Mouse (Mus musculus) forebrain, embryonic 14.5 days (tissue): ENCODE measurements around the gene 6430550D23Rik. TPM values are rescaled to one million over a fixed set of nuclear protein-coding genes. Genes with fewer than 3 reads are reported as not detected.
"Not testable (repeated sequence)": the region's sequence is repeated elsewhere in the genome, so short reads cannot be mapped to it uniquely, and the experiment has no call there.

Source experiments
- ATAC-seq: fragments of 200-750 bp; cut with Nextera tagmentation; 2 replicates; pipeline ENCODE4 v1.8.0; 2017; ENCODE audit warnings: mild to moderate bottlenecking, moderate library complexity
- DNase-seq: peaks from one replicate; pipeline ENCODE4 v3.0.0-alpha.2; 2015; ENCODE audit warnings: low spot score
- H3K27ac ChIP-seq: fragments of 300-500 bp; sonication (generic); 2 replicates; pipeline ENCODE4 v1.5.1; 2014; ENCODE audit warnings: low read depth, mild to moderate bottlenecking, control low read depth, low read length, moderate library complexity
- H3K27me3 ChIP-seq: fragments of 300-500 bp; sonication (generic); replicated peaks from 2 replicates; pipeline ENCODE4 v1.6.1; 2014; ENCODE audit warnings: low read length, control low read depth, mixed read lengths; ENCODE audit not compliant: control insufficient read depth, insufficient read depth
- H3K36me3 ChIP-seq: fragments of 300-500 bp; sonication (generic); 2 replicates; pipeline ENCODE4 v1.6.1; 2014; ENCODE audit warnings: low read length, control low read depth; ENCODE audit not compliant: control insufficient read depth, insufficient read depth
- H3K4me1 ChIP-seq: fragments of 300-500 bp; sonication (generic); 2 replicates; pipeline ENCODE4 v1.6.1; 2014; ENCODE audit warnings: antibody characterized with exemption, low read length, control low read depth; ENCODE audit not compliant: control insufficient read depth, insufficient read depth
- H3K4me2 ChIP-seq: fragments of 300-500 bp; sonication (generic); 2 replicates; pipeline ENCODE4 v1.6.1; 2014; ENCODE audit warnings: mild to moderate bottlenecking, control low read depth, low read length
- H3K4me3 ChIP-seq: fragments of 300-500 bp; sonication (generic); 2 replicates; pipeline ENCODE4 v1.5.1; 2014; ENCODE audit warnings: low read depth, low read length, control low read depth
- H3K9ac ChIP-seq: fragments of 300-500 bp; sonication (generic); 2 replicates; pipeline ENCODE4 v1.6.1; 2014; ENCODE audit warnings: mild to moderate bottlenecking, low read length, control low read depth, moderate library complexity
- H3K9me3 ChIP-seq: fragments of 300-500 bp; sonication (generic); replicated peaks from 2 replicates; pipeline ENCODE4 v1.6.1; 2016; ENCODE audit warnings: low read length, control low read depth, mixed read lengths; ENCODE audit not compliant: control insufficient read depth
- whole genome bisulfite sequencing: fragments of 180-500 bp; shearing (Covaris S2); extraction: QIAGEN DNeasy Blood & Tissue Kit; methylation state at CpG from one replicate; pipeline ENCODE4 v1.1.7; 2014; 5-methylcytosine and 5-hydroxymethylcytosine counted together
- polyA plus RNA-seq: library from polyadenylated mRNA; unstranded; fragments of >200 nt; fragmentation: Nextera tagmentation; extraction: Ambion mirVana; gene quantifications from 2 replicates; pipeline ENCODE4 v1.2.1, GENCODE M21; 2014

The 6430550D23Rik gene
- polyA plus RNA-seq, 1 experiment from 2014 or later, result 0.63 TPM

- no peaks in the 10 kb centered on the region for H3K9me3 ChIP-seq
Observed at GRCm38 (mm10) chr2:155929531-155930442, 78.0 kb downstream of the 6430550D23Rik start, which contains the start of gene Uqcc1. Gene Uqcc1 (minus strand): TSS chr2:155930310.

GRCm38 (mm10) chr2:155928711-155929345 is 78.9 kb downstream of the 6430550D23Rik start:
- H3K4me2 ChIP-seq, result peak overlapping the region; percentile 57
- H3K4me1 ChIP-seq, result peaks cover 11% of the 10 kb centered on the region
- H3K27ac ChIP-seq, result no peak overlapping the region
- H3K9me3 ChIP-seq, result no peaks in the 10 kb centered on the region
- no peak overlapping the region for H3K9ac ChIP-seq
- ATAC-seq (no peak), DNase-seq (peak; percentile 17)
- H3K4me3 ChIP-seq, result peak overlapping the region; percentile 59
- peaks cover 3% of the 10 kb centered on the region; the same call in 1 of the 2 replicates for H3K36me3 ChIP-seq
- WGBS, result 80% methylated on average over 7 of the region's 7 CpGs
- H3K27me3 ChIP-seq, result no peaks in the 10 kb centered on the region

More at GRCm38 (mm10) chr2:155929531-155930442, 78.0 kb downstream of the 6430550D23Rik start, which contains the start of gene Uqcc1:
- Histone ChIP-seq H3K4me2 (peak within 1 kb of the TSS; percentile 57), H3K36me3 (no peaks in the 10 kb centered on the region), H3K27me3 (no peaks in the 10 kb centered on the region), H3K9ac (peak within 1 kb of the TSS; percentile 71), H3K4me3 (peak within 1 kb of the TSS; percentile 59), H3K27ac (peak within 1 kb of the TSS; percentile 84), H3K4me1 (peaks cover 11% of the 10 kb centered on the region)
- under 1% methylated on average over 38 of the region's 38 CpGs for WGBS
- DNase-seq (peak; percentile 98), ATAC-seq (peak; percentile 98)

- not testable (repeated sequence) for ATAC-seq, H3K4me3 ChIP-seq, DNase-seq, H3K27ac ChIP-seq, H3K9me3 ChIP-seq, H3K4me2 ChIP-seq, H3K9ac ChIP-seq, H3K27me3 ChIP-seq, H3K4me1 ChIP-seq, H3K36me3 ChIP-seq
- 98% methylated on average over 6 of the region's 6 CpGs for WGBS
Observed at GRCm38 (mm10) chr2:155925213-155925612, 82.6 kb downstream of the 6430550D23Rik start.

Other genes with a start within 250 kb of the 6430550D23Rik start
- 11.7 and 13.1 TPM in 2 replicates for gene Mmp24, start 232.6 kb downstream of the 6430550D23Rik start, polyA plus RNA-seq
- gene BC029722, start 188.6 kb downstream of the 6430550D23Rik start, polyA plus RNA-seq, result 21.9 and 24.0 TPM in 2 replicates
- gene Eif6, start 181.1 kb downstream of the 6430550D23Rik start, polyA plus RNA-seq, result 159 and 172 TPM in 2 replicates
- gene Fam83c, start 173.1 kb downstream of the 6430550D23Rik start, polyA plus RNA-seq, result 0.13 and 0.23 TPM in 2 replicates
- 67.4 and 83.4 TPM in 2 replicates for gene Uqcc1, start 77.7 kb downstream of the 6430550D23Rik start, polyA plus RNA-seq
- gene Gm15557, start 67.2 kb downstream of the 6430550D23Rik start, polyA plus RNA-seq, result not detected in 2 replicates
- gene Gdf5, start 62.6 kb downstream of the 6430550D23Rik start, polyA plus RNA-seq, result 2.2 and 2.5 TPM in 2 replicates
- gene Cep250, start 51.5 kb downstream of the 6430550D23Rik start, polyA plus RNA-seq, result 7.0 and 9.7 TPM in 2 replicates
- gene Ergic3, start 68 bp upstream of the 6430550D23Rik start, polyA plus RNA-seq, result 391 and 444 TPM in 2 replicates
- gene Fer1l4, start 45.0 kb upstream of the 6430550D23Rik start, polyA plus RNA-seq, result not detected in 2 replicates
- 4.6 and 5.1 TPM in 2 replicates for gene Spag4, start 57.2 kb upstream of the 6430550D23Rik start, polyA plus RNA-seq
- gene Cpne1, start 104.0 kb upstream of the 6430550D23Rik start, polyA plus RNA-seq, result 18.5 and 24.9 TPM in 2 replicates
- gene Rbm12, start 104.0 kb upstream of the 6430550D23Rik start, polyA plus RNA-seq, result 30.1 and 33.4 TPM in 2 replicates
- gene Gm28036, start 119.1 kb upstream of the 6430550D23Rik start, polyA plus RNA-seq, result 10.5 and 16.2 TPM in 2 replicates
- gene Romo1, start 136.1 kb upstream of the 6430550D23Rik start, polyA plus RNA-seq, result 409 and 502 TPM in 2 replicates
- gene Nfs1, start 136.2 kb upstream of the 6430550D23Rik start, polyA plus RNA-seq, result 38.0 and 40.4 TPM in 2 replicates
- gene Rbm39, start 172.3 kb upstream of the 6430550D23Rik start, polyA plus RNA-seq, result 502 and 507 TPM in 2 replicates
- 121 and 143 TPM in 2 replicates for gene Phf20, start 188.5 kb upstream of the 6430550D23Rik start, polyA plus RNA-seq